Mouse (Mus musculus) lung, postnatal 36 days (tissue): ENCODE data around the gene Klk1b22.
"Not testable (repeated sequence)": the region's sequence is repeated elsewhere in the genome, so short reads cannot be mapped to it uniquely, and the experiment has no call there.

ENCODE experiments used
- DNase-seq: peaks from one replicate; pipeline ENCODE4 v3.0.0; 2022; ENCODE audit warnings: mixed read lengths

Gene Klk1b22

DNA sequence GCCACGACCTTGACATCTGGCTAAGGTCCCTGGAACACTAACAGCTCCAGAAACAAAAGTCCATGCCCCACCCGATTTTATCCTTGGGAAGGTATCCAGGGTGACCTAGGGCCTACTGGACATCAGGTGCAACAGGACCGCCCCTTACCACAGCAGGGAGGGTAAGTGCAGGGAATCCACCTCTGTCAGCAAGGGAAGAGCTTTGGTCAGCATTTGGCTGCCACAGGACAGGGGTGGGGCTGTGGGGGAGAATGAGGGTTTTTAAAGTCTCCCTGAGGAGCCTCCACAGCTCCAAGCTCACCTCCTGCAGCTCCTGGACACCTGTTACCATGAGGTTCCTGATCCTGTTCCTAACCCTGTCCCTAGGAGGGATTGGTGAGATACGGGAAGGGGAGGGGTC lies at the start of gene Klk1b22:
TSS of gene Klk1b22 (plus strand) at position 301 of the 400 bp plus-strand sequence.
- DNase-seq, result no peak

DNA sequence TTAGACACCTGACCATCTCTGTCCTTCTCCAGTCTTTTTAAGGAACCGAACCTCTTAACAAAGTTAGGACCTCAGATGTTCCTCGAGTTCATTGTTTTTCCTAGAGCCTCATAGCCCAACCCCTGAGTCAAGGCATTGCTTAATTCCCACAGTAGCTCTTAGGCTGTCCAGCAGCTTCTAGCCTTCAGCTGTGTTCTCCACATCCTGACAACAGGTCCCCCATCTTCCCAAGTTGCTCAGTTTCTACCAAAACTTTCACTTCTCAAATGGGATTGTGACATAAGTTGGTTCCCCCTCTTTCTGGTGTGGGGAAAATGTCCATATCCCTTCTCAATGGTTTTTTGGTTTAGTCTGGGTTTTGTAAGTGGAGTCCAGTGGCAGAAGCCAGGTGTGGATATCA lies 40.4 kb upstream of the Klk1b22 start:
- DNase-seq, result no peak

DNA sequence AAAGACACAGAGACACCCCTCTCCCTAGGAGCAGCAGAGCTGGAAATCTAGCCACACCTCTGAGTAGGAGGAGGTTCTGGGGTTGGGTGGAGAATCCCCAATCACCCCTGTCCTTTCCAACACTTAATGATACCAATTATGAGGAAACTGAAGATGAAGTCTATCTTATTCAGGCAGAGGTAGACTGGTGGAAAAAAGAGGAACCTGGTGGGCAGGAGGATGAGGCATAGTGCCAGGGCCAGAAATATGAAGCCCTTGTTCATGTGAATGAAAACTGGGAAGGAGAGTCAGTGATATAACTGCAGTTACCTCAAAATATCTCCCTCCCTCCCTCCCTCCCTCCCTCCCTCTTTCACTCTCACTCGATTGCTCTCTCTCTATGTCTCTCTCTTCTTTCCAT lies 34.8 kb upstream of the Klk1b22 start:
- no peak for DNase-seq

DNA sequence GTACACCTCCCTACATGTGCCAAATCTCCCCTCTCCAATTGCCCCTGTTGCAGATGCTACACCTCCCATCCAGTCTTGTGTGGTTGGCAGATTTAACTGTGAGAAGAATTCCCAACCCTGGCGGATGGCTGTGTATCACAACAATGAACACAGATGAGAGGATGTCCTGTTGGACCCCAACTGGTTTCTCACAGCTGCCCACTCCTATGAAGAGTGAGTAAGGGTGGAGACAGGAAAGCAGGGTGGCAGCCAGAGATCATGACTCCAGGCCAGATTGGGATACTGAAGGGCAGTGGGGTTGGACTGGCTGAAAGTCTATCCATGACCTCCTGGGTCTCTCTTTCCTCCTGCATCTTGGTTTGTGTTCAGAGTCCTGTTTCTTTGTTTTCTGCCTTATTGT lies 16.4 kb upstream of the Klk1b22 start:
- DNase-seq, result no peak

DNA sequence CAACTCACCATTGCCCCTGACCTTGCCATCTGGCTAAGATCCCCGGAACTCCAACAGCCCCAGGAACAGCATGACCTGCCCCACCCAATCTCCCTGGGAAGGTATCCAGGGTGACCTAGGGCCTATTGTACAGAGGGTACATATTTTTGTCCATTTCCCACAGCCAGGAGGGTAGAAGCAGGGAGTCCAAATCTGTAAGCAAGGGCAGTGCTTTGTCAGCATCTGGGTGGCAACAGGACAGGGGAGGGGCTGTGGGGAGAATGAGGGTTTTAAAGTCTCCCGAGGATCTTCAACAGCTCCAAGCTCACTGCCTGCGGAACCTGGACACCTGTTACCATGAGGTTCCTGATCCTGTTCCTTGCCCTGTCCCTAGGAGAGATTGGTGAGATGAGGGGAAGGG lies 10.4 kb upstream of the Klk1b22 start, which contains the start of gene Klk1b21:
TSS of gene Klk1b21 (plus strand) at position 301 of the 400 bp plus-strand sequence.
- DNase-seq, result not testable (repeated sequence)

DNA sequence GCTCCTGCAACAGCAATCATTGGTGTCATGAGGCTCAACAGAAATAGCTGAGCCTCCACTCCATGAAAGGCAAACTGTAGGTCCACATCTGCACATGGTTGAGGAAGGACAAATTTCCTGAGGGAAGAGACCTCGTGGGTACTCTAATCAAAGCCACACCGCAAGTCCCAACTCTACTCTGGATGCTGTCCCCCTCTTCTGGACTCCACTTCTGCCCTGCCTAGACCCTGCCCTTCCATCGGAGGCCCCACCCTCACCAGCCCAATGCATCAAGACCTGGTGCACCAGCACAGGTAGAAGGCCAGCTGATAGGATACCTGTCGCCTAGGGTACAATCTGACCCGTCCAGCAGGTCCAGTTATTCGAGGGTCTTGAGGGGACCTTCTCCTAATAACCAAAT lies 11.0 kb downstream of the Klk1b22 start:
- no peak for DNase-seq

DNA sequence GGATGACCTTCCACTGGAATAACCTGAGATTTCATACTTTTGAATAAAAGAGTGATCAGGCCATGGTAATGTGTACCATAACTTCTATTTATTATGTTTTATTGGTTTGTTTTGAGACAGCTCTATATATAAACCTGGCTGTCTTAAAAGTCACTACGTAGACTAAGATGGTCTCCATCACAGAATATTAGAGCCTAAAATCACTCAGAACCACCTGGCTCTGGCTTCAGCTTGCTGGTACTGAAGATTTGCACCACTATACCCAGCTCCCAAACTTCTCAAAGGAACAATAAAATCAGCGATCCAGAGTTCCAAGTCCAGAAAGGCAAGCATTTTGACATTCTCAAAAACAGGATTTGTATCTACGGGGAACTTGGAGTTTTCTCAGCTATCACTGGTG lies 24.0 kb downstream of the Klk1b22 start, which contains the start of gene Klk1b16:
TSS of gene Klk1b16 (plus strand) at position 301 of the 400 bp plus-strand sequence.
- no peak for DNase-seq
